Mouse (Mus musculus): ENCODE measurements around the gene Sirt4. TPM values are rescaled to one million over a fixed set of nuclear protein-coding genes. Genes with fewer than 3 reads are reported as not detected.
"Not testable (repeated sequence)": the region's sequence is repeated elsewhere in the genome, so short reads cannot be mapped to it uniquely, and the experiment has no call there.

Gene Sirt4
- polyA plus RNA-seq, 1 experiment from 2014 or later, result 13.9 TPM

GRCm38 (mm10) chr5:115498307-115499240 lies 14.0 kb upstream of the Sirt4 start:
- Histone ChIP-seq H3K27me3 (ENCODE audit: poor library complexity, severe bottlenecking) (no peaks in the 10 kb centered on the region), H3K4me1 (peaks cover 4% of the 10 kb centered on the region), H3K27ac (no peak overlapping the region), H3K36me3 (replicated peaks) (no peaks in the 10 kb centered on the region), H3K4me3 (no peak overlapping the region), H3K9me3 (no peaks in the 10 kb centered on the region)
- 64% methylated on average over 9 of the region's 9 CpGs for WGBS
- DNase-seq (ENCODE audit: extremely low spot score, low spot score), result no peak

- no peak for DNase-seq (ENCODE audit: extremely low spot score, low spot score)
- 84% methylated on average over 7 of the region's 7 CpGs for WGBS
- H3K9me3 ChIP-seq, result no peaks in the 10 kb centered on the region
- no peak overlapping the region for H3K4me3 ChIP-seq
- no peak overlapping the region for H3K27ac ChIP-seq
- peaks cover 18% of the 10 kb centered on the region for H3K4me1 ChIP-seq
- no peaks in the 10 kb centered on the region for H3K36me3 ChIP-seq (replicated peaks)
- H3K27me3 ChIP-seq (ENCODE audit: poor library complexity, severe bottlenecking), result 0 out of 2 replicates have a peak, but pooled peaks cover 3% of the 10 kb centered on the region
These were observed 12.5 kb upstream of the Sirt4 start for GRCm38 (mm10) chr5:115497033-115497432.

DNA sequence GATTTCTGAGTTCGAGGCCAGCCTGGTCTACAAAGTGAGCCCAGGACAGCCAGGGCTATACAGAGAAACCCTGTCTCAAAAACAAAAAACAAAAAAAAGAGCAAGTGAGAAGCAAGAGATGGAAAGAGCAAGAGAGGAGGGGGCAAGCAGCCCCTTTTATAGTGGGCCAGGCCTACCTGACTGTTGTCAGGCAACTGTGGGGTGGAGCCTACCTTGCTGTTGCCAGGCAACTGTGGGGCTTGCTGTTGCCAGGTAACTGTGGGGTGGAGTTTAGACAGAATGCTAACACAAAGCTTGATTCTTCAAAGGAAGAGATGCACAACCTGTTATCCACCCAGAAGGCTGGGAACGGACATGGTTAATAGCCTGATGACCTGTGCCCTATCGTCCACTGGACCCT lies 11.1 kb upstream of the Sirt4 start:
- 91% methylated on average over 3 of the region's 3 CpGs for WGBS
- peaks cover 28% of the 10 kb centered on the region for H3K4me1 ChIP-seq
- DNase-seq (ENCODE audit: extremely low spot score, low spot score); H3K27me3 ChIP-seq (ENCODE audit: poor library complexity, severe bottlenecking); H3K36me3 ChIP-seq (replicated peaks); H3K4me3 ChIP-seq; H3K9me3 ChIP-seq; H3K27ac ChIP-seq: not testable (repeated sequence)

DNA sequence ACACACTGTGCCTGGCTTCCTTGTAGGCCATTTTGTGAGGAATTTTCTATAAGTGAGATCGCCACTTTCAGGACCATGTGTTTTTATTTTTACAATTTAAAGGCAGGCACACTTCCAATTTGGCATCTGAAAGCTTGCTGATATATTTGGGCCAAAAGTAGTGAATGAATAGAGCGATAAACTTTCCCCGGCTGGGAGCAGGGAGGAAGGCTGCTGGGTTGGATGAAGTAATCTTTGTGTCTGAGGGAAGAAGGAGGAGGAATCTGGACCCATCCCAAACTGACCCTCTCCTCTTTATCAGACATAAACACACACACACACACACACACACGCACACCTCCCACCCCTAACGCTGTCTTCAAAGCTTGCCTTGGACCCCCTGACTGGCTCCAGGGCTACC lies 8.9 kb upstream of the Sirt4 start:
- no peak overlapping the region for H3K27ac ChIP-seq

DNA sequence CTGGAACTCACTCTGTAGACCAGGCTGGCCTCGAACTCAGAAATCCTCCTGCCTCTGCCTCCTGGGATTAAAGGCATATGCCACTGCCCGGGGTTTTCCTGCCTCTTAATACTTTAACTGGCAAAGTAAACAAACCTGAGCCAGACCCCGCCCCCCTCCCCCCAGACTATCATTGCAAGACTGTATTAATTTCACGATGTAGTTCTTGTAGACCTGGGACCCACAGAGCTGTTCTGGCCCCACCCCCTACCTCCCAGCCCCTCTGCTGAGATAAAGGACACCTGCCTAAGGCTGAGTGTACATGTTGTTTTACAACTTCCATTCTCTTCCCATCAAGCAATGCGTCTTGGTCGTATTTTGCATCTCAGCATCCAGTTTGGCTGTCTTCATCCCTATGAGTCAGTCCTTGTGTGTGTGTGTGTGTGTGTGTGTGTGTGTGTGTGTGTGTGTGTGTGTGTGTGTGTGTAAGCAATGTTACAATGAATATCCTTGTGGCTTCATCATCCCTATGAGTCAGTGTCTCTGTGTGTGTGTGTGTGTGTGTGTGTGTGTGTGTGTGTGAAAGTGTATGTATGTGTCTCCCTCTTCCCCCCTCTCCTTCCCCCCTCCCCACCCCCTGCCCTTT lies 8.3 kb upstream of the Sirt4 start:
- peaks cover 42% of the 10 kb centered on the region for H3K4me1 ChIP-seq
- WGBS, result 80% methylated on average over 6 of the region's 6 CpGs
- DNase-seq (ENCODE audit: extremely low spot score, low spot score), result no peak
- 0 out of 2 replicates have a peak, but pooled peaks cover 5% of the 10 kb centered on the region for H3K27me3 ChIP-seq (ENCODE audit: poor library complexity, severe bottlenecking)
- no peaks in the 10 kb centered on the region for H3K36me3 ChIP-seq (replicated peaks)
- H3K9me3 ChIP-seq, result no peaks in the 10 kb centered on the region
- no peak overlapping the region for H3K4me3 ChIP-seq
- no peak overlapping the region for H3K27ac ChIP-seq

More for the DNA sequence above, 8.9 kb upstream of the Sirt4 start:
- DNase-seq (ENCODE audit: extremely low spot score, low spot score), result no peak
- Histone ChIP-seq H3K4me3 (no peak overlapping the region), H3K9me3 (no peaks in the 10 kb centered on the region), H3K4me1 (peaks cover 40% of the 10 kb centered on the region), H3K36me3 (replicated peaks) (no peaks in the 10 kb centered on the region), H3K27me3 (ENCODE audit: poor library complexity, severe bottlenecking) (0 out of 2 replicates have a peak, but pooled peaks cover 5% of the 10 kb centered on the region)
- WGBS, result 75% methylated on average over 5 of the region's 5 CpGs

GRCm38 (mm10) chr5:115491771-115492322 lies 7.3 kb upstream of the Sirt4 start:
- H3K4me3 ChIP-seq, result peak overlapping the region; percentile 45
- WGBS, result 8% methylated on average over 28 of the region's 28 CpGs
- H3K27me3 ChIP-seq (ENCODE audit: poor library complexity, severe bottlenecking), result 0 out of 2 replicates have a peak, but pooled peaks cover 5% of the 10 kb centered on the region
- no peaks in the 10 kb centered on the region for H3K9me3 ChIP-seq
- H3K27ac ChIP-seq, result peak overlapping the region; percentile 70
- peaks cover 42% of the 10 kb centered on the region for H3K4me1 ChIP-seq
- H3K36me3 ChIP-seq (replicated peaks), result no peaks in the 10 kb centered on the region
- no peak for DNase-seq (ENCODE audit: extremely low spot score, low spot score)

DNA sequence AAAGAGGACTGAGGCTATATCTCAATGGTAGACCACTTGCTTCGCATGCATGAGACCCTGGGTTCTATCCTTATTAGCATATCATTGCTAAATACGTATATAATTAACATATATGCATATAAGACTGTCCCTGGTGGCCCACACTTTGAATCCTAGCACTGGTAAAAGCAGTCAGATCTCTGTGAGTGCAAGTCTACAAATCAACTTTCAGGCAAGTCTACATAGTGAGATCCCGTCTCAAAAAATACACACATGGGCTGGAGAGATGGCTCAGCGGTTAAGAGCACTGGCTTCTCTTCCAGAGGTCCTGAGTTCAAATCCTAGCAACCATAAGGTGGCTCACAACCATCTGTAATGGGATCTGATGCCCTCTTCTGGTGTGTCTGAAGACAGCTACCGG lies 6.6 kb upstream of the Sirt4 start:
- Histone ChIP-seq H3K9me3 (no peaks in the 10 kb centered on the region), H3K36me3 (replicated peaks) (no peaks in the 10 kb centered on the region), H3K27me3 (ENCODE audit: poor library complexity, severe bottlenecking) (0 out of 2 replicates have a peak, but pooled peaks cover 5% of the 10 kb centered on the region), H3K4me3 (no peak overlapping the region), H3K4me1 (peaks cover 42% of the 10 kb centered on the region), H3K27ac (no peak overlapping the region)
- 36% methylated on average over 5 of the region's 5 CpGs for WGBS
- no peak for DNase-seq (ENCODE audit: extremely low spot score, low spot score)

GRCm38 (mm10) chr5:115490638-115491000 lies 6.1 kb upstream of the Sirt4 start:
- Histone ChIP-seq H3K36me3 (replicated peaks) (no peaks in the 10 kb centered on the region), H3K27ac (no peak overlapping the region), H3K4me3 (peak overlapping the region; percentile 14; the same call in 1 of the 2 replicates), H3K9me3 (no peaks in the 10 kb centered on the region), H3K4me1 (peaks cover 42% of the 10 kb centered on the region), H3K27me3 (ENCODE audit: poor library complexity, severe bottlenecking) (0 out of 2 replicates have a peak, but pooled peaks cover 5% of the 10 kb centered on the region)
- DNase-seq (ENCODE audit: extremely low spot score, low spot score), result no peak
- 17% methylated on average over 8 of the region's 8 CpGs for WGBS

- peak; percentile 90 for DNase-seq (ENCODE audit: extremely low spot score, low spot score)
- H3K27me3 ChIP-seq (ENCODE audit: poor library complexity, severe bottlenecking), result 0 out of 2 replicates have a peak, but pooled peaks cover 5% of the 10 kb centered on the region
- H3K36me3 ChIP-seq (replicated peaks), result no peaks in the 10 kb centered on the region
- WGBS, result under 1% methylated on average over 50 of the region's 50 CpGs
- no peaks in the 10 kb centered on the region for H3K9me3 ChIP-seq
- H3K4me3 ChIP-seq, result peak overlapping the region; percentile 49
- H3K4me1 ChIP-seq, result peaks cover 44% of the 10 kb centered on the region
- peak overlapping the region; percentile 100 for H3K27ac ChIP-seq
These were observed 5.4 kb upstream of the Sirt4 start for GRCm38 (mm10) chr5:115489699-115490637.

GRCm38 (mm10) chr5:115488841-115489698 lies 4.5 kb upstream of the Sirt4 start:
- H3K4me1 ChIP-seq, result peaks cover 52% of the 10 kb centered on the region
- H3K27ac ChIP-seq, result peak overlapping the region; percentile 100
- peak overlapping the region; percentile 49 for H3K4me3 ChIP-seq
- WGBS, result under 1% methylated on average over 39 of the region's 39 CpGs
- peak; percentile 85 for DNase-seq (ENCODE audit: extremely low spot score, low spot score)
- no peaks in the 10 kb centered on the region for H3K36me3 ChIP-seq (replicated peaks)
- H3K9me3 ChIP-seq, result no peaks in the 10 kb centered on the region
- 0 out of 2 replicates have a peak, but pooled peaks cover 5% of the 10 kb centered on the region for H3K27me3 ChIP-seq (ENCODE audit: poor library complexity, severe bottlenecking)

- Histone ChIP-seq H3K27me3 (ENCODE audit: poor library complexity, severe bottlenecking) (peaks cover 12% of the 10 kb centered on the region), H3K9me3 (no peaks in the 10 kb centered on the region), H3K4me3 (no peak overlapping the region; the same call in 1 of the 2 replicates), H3K4me1 (peaks cover 53% of the 10 kb centered on the region), H3K36me3 (replicated peaks) (no peaks in the 10 kb centered on the region), H3K27ac (no peak overlapping the region)
- WGBS, result 79% methylated on average over 9 of the region's 9 CpGs
- no peak for DNase-seq (ENCODE audit: extremely low spot score, low spot score)
These were observed 3.5 kb upstream of the Sirt4 start for GRCm38 (mm10) chr5:115487942-115488580.

Measured in forebrain, embryonic 10.5 days (tissue).